Mouse (Mus musculus) adipocyte (in vitro differentiated cells): ENCODE data around the gene Zfp595.
"Not testable (repeated sequence)": the region's sequence is repeated elsewhere in the genome, so short reads cannot be mapped to it uniquely, and the experiment has no call there.

Source experiments
- DNase-seq: peaks from one replicate; pipeline ENCODE4 v3.0.0-alpha.2; 2016; ENCODE audit warnings: low spot score

Zfp595 gene

DNA sequence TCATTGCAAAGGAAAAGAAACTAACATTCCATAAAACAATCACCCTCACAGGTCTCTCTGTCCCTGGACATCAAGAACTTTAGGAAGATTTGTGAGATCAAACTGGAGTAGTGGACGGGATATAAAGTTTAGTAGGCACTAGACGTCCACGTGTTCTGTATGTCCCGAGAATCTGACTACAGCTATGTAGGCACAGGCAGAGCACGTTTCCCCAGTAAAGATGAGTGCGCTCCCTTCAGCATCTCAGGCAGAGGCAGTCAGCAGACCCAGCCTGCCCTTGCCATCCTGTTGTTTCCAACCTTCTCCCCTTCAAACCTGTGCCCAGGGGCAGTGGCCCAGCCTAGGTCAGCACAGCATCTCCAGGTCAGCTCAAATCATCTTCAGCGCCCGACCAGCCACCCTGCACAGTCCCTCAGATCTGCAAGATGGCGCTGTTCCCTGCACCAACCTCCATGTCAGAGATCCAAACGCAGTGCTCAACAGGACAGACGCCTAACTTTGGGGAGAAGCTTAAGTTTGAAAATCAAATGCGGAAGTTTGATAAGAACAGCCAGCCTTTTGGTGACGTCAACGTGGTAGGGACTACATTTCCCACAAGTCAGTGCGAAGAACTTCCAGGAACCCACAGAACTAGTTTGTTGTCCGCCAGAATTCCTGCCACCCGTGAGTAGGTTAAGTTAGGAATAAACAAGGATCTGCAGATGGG is at the start of gene Zfp595:
Gene Zfp595, minus strand, starts transcription at position 552 of the 706 bp plus-strand sequence.
- peak; percentile 86 for DNase-seq

DNA sequence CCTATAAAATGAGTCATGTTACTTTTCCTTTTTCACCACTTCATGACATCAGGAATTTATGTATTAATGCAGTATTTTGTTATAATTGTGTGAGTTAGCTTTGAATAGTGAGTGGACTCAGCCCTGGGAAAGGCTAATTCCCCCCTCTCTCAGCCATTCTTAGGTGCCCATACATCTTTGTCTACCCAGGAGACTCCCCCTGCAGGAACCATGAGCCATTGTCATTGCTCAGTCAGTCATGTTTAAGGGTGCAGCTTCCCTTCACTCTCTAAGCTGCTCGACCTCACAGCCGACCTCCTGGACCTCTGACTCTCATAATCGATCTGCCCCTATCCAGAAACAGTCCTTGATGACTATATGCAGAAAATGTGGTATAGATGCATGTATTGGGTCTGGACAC is 43.9 kb upstream of the Zfp595 start:
- DNase-seq: not testable (repeated sequence)

DNA sequence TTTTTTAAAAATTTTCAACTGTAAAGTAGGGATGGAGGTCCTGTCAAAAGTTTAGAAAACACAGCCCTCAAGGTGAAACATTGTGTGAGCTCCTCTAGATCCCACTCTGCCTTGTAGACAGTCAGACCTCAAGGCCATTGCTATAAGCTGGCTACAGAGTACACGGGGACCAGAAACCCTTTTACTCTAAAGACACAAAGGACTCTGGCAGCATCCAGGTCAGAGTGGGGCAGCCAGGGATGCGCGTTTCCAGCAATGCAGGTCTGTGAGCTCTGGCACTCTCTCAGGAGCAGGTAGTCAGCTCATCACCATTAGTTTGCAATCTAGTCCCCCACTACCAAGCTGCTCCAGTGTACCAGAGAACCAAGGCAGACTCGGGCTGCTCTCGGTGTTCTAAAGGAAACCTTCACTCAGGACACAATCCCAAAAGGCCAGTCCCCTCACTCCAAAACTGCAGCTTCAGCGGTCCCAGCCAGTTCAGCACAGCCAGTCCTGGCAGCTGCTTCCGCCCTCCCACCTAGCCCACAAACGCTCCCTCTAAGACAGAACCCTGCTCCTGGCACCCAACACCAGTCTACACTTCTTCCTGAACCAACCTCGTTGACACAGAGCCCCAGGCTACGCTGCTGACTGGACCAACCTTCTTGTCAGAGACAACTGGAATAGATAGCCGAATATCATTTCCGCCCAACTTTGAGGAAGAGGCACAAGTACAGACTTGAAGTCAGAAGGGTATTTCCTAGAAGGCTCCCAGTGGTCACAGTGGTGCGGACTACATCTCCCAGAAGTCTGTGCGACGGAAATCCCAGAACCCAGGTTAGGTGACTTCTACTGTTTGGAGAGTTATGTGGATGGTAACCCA is 42.9 kb upstream of the Zfp595 start, which contains the start of the genes Gm28041 and Zfp456:
Gene Gm28041, minus strand, starts transcription at position 684 of the 862 bp plus-strand sequence.
Gene Zfp456, minus strand, starts transcription at position 761 of the 862 bp plus-strand sequence.
- DNase-seq: peak; percentile 63

DNA sequence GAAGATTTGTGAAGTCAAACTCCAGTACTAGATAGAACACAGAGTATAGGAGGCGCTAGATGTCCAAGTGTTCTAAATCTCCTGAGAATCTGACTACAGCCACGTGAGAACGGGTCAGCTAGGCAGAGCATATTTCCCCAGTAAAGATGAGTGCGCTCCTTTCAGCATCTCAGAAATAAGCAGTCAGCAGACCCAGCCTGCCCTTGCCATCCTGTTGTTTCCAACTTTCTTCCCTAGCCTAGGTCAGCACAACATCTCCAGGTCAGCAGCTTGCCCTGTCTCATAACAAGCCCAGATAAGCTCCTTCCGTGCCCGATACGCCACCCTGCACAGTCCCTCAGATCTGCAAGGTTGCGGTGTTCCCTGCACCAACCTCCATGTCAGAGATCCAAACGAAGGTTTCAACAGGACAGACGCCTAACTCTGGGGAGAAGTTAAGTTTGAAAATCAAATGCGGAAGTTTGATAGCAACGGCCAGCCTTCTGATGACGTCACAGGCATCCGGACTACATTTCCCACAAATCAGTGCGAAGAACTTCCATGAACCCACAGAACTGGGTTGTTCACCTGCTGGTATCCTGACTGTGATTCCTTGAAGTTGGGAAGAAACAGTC is 27.9 kb upstream of the Zfp595 start, which contains the start of the genes Gm28044 and Zfp953:
Gene Gm28044, minus strand, starts transcription at position 406 of the 614 bp plus-strand sequence.
Gene Zfp953, minus strand, starts transcription at position 475 of the 614 bp plus-strand sequence.
- DNase-seq: peak; percentile 87

DNA sequence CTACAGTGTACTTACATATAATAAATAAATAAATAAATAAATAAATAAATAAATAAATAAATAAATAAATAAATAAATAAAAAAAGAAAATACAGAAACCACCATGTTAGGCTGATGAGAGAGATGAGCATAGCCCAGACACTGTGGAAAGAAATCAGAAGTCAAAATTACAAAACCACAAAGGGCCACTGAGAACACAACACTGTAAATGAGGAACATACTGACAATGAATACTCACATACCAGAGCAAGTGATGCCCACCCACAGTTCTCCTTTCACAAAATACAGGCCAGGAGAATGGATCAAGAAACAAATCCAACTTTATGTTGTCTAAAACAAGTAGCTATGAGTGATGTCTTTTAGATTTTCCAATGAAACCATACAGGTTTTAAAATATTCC is 19.5 kb upstream of the Zfp595 start:
- no peak for DNase-seq

DNA sequence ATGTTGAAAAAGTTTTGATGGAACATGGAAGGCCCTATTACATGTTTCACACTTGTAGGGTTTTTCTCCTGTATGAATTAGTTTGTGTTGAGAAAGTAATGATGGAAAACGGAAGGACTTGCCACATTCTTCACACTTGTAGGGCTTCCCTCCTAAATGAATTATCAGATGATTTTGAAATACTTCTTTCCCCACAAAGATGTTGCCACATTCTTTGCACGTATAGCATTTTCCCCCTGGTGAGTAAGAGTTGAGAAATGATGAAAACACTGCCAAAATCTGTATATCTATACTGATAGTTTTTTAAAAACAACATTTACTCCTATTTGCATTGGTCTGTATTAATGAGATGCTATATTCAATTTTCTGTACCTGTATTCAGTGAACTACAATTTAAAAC is 11.1 kb upstream of the Zfp595 start:
- DNase-seq: no peak

DNA sequence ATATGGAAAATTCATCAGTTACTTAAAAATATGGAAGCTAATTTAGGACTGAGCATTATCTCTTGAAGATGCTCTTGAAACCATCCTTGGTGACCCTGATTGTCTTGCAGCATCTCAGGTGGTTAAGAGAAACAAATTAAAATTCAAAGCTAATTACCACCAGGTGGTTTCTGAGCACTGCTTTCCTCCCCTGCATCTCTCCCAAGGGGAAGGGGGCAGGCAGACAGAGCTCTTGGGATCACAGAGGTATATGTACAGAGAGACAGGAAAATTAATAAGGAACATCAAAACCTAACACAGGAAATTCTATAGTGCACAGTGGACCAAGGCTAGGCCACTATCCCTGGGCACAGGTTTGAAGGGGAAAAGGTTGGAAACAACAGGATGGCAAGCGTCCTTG is 507 bp upstream of the Zfp595 start:
- peak; percentile 2 for DNase-seq

DNA sequence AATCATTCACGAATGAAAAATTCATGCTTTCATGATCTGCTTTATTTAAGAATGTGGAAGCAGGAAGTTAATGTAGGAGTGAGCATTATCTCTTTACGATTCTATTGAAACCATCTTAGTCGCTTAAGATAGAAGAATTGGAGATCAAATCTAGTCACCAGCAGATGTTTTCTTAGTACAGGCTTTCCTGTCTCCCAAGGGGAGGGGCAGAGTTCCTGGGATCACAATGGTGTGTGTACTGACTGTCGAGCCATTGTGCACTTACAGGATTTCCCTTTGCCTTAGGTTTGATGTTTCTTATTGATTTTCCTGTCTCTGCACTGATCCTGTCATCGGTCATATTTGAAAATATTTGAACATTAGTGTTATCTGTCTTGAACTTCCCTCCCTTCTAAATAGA is 25.7 kb downstream of the Zfp595 start:
- DNase-seq: no peak

DNA sequence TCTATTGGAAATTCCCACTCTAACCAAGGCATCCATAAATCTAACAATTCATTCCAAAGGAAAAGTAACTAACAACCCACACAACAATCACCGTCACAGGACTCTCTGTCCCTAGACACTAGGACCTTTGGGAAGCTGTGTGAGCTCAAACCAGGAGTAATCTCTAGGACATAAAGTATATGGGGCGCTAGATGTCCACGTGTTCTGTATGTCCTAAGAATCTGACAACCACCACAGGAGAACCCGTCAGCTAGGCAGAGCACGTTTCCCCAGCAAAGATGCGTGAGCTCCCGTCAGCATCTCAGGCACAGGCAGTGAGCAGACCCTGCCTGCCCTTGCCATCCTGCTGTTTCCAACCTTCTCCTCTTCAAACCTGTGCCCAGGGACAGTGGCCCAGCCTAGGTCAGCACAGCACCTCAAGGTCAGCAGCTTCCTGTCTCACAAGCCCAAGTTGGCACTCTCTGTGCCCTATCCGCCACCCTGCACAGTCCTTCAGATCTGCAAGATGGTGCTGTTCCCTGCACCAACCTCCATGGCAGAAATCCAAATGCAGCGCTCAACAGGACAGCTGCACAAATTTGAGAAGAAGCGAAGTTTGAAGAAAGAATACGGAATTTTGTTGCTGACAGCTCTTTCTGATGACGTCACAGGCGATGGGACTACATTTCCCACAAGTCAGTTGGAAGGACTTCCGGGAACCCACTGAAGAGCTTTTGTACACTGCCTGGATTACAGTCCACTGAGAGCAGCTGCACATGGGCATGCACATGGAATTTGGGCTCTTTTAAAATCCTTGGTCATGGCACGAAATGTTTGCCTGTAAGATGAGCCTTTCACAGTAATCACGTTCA is 26.3 kb downstream of the Zfp595 start, which contains the start of gene Zfp457:
Gene Zfp457, minus strand, starts transcription at position 664 of the 851 bp plus-strand sequence.
- DNase-seq: peak; percentile 92

DNA sequence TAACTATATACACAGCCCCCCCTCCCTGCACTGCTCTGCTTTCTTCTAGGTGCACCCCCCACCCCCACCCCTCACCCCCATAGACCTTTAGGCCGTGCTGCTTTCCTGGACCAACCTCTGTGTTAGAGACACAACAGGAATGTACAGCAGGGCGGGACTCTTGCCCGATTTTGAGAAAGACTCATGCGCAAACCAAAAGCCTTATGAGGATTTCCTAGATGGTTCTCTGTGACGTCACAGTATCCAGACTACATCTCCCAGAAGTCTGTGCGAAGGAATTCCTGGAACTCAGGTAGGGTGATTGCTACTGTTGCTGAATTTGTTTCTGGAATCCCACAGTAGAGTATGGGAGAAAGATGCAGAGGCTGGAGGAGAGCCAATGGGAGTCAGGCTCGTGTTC is 54.1 kb downstream of the Zfp595 start, which contains the start of gene Zfp458:
Gene Zfp458, minus strand, starts transcription at position 153 of the 400 bp plus-strand sequence.
- DNase-seq: peak; percentile 20

DNA sequence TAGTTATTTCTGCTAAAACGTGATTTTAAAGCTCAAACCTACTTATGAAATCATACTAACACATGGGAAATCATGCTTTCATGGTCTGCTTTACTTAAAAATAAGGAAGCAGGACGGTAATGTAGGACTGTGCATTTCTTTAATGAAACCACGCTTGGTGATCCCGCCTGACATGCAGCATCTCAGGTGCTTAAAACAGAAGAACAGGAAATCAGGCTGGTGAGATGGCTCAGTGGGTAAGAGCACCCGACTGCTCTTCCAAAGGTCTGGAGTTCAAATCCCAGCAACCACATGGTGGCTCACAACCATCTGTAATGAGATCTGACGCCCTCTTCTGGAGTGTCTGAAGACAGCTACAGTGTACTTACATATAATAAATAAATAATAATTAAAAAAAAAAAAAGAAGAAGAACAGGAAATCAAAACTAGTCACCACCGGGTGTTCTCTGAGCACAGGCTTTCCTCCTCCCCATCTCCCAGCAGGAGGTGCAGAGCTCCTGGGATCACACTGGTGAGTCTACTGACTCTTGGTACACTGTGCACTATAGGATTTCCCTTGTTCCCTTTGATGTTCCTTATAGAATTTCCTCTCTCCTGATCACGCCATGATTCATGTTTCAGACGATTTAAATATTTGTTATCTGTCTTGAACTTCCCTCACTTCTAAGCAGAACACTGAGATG is 62.8 kb downstream of the Zfp595 start:
- DNase-seq: not testable (repeated sequence)

DNA sequence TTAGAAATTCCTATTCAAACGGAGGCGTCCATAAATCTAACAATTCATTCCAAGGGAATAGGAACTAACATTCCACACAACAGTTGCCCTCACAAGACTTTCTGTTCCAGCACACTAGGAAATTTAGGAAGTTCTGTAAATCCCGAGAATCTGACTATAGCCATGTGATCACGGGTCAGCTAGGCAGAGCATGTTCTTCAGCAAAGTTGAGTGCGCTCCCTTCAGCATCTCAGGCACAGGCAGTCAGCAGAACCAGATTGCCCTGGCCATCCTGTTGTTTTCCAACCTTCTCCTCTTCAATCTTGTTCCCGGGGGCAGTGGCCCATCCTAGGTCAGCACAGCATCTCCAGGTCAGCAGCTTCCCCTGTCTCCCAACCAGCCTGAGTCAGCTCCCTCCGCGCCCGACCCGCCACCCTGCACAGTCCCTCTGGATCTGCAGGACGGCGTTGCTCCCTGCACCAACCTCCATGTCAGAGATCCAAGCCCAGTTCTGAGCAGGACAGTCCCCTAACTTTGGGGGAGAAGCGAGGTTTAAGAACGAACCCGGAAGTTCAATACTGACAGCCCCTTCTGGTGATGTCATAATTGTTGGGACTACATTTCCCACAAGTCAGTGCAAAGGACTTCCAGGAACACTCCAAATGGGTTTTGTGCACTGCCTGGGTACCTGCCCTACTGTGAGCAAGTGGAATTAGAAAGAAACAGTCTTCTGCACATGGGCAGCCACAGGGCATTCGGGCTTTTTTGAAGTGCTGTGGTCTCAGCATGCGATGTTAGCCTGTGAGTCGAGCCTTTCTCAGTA is 63.6 kb downstream of the Zfp595 start:
- peak; percentile 70 for DNase-seq
